Mouse (Mus musculus): ENCODE data around the gene Fgf18. TPM values are rescaled to one million over a fixed set of nuclear protein-coding genes. Genes with fewer than 3 reads are reported as not detected.
A peak's percentile ranks its signal among the peaks of the same experiment; 100 is the strongest.

The Fgf18 gene
- polyA plus RNA-seq, 1 experiment from 2014 or later, result 4.7 TPM

GRCm38 (mm10) chr11:33138686-33139085, 8.5 kb downstream of the Fgf18 start:
- no peak overlapping the region for H3K4me3 ChIP-seq (replicated peaks; ENCODE audit: low read depth, low read length)
- no peak overlapping the region for H3K27ac ChIP-seq (replicated peaks; ENCODE audit: low read depth, low read length)
- DNase-seq (no peak), ATAC-seq (ENCODE audit: low FRiP score, low TSS enrichment) (no peak)
- WGBS, result 95% methylated on average over 5 of the region's 5 CpGs
- H3K9me3 ChIP-seq (ENCODE audit: control insufficient read depth, low read length), result no peaks in the 10 kb centered on the region
- no peaks in the 10 kb centered on the region for H3K27me3 ChIP-seq (ENCODE audit: control insufficient read depth, insufficient read depth, low read length)
- no peaks in the 10 kb centered on the region for H3K36me3 ChIP-seq (ENCODE audit: control insufficient read depth, insufficient read depth, low read length)
- H3K9ac ChIP-seq (replicated peaks; ENCODE audit: low read length), result no peak overlapping the region
- H3K4me1 ChIP-seq (ENCODE audit: control insufficient read depth, insufficient read depth, low read length), result peaks cover 3% of the 10 kb centered on the region; the same call in 1 of the 2 replicates
- no peak overlapping the region for H3K4me2 ChIP-seq (ENCODE audit: low read length)

DNA sequence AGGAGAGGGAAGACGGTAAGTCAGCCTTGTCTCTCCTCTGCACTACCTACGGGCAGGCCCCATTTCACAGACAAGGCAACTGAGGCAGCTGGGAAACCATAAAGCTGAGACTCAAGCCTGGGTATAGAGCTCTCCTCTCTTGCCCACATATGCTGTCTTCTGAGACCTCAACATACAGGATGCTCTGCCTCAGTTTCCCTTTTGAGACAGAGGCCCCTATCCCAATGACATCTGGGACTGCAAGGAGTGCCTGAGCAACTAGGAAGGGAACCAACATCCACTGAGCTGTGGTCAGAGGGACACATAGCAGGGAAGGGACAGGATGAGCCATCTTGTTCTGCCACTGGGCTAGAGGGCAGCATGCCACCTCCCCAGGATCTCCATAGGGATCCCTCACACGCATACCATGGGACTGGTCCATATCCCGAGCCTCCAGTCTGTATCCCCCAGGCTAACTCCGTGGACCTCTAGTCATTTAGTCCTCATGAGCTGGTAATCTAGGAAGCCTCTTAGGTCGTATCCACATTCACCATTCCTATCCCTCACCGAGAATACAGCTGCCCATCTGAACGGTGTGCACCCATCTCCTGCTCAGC, 12.7 kb downstream of the Fgf18 start:
- Histone ChIP-seq H3K36me3 (ENCODE audit: control insufficient read depth, insufficient read depth, low read length) (no peaks in the 10 kb centered on the region), H3K9me3 (ENCODE audit: control insufficient read depth, low read length) (no peaks in the 10 kb centered on the region), H3K4me1 (ENCODE audit: control insufficient read depth, insufficient read depth, low read length) (no peaks in the 10 kb centered on the region), H3K4me3 (replicated peaks; ENCODE audit: low read depth, low read length) (no peak overlapping the region), H3K9ac (replicated peaks; ENCODE audit: low read length) (no peak overlapping the region), H3K27me3 (ENCODE audit: control insufficient read depth, insufficient read depth, low read length) (no peaks in the 10 kb centered on the region), H3K27ac (replicated peaks; ENCODE audit: low read depth, low read length) (no peak overlapping the region), H3K4me2 (ENCODE audit: low read length) (no peak overlapping the region)
- ATAC-seq (ENCODE audit: low FRiP score, low TSS enrichment) (no peak), DNase-seq (no peak)
- 88% methylated on average over 8 of the region's 8 CpGs for WGBS

- WGBS, result 67% methylated on average over 8 of the region's 8 CpGs
- Histone ChIP-seq H3K4me2 (ENCODE audit: low read length) (no peak overlapping the region), H3K9ac (replicated peaks; ENCODE audit: low read length) (no peak overlapping the region), H3K4me3 (replicated peaks; ENCODE audit: low read depth, low read length) (no peak overlapping the region), H3K27me3 (ENCODE audit: control insufficient read depth, insufficient read depth, low read length) (no peaks in the 10 kb centered on the region), H3K27ac (replicated peaks; ENCODE audit: low read depth, low read length) (no peak overlapping the region), H3K4me1 (ENCODE audit: control insufficient read depth, insufficient read depth, low read length) (no peaks in the 10 kb centered on the region), H3K36me3 (ENCODE audit: control insufficient read depth, insufficient read depth, low read length) (no peaks in the 10 kb centered on the region), H3K9me3 (ENCODE audit: control insufficient read depth, low read length) (no peaks in the 10 kb centered on the region)
- DNase-seq, result no peak
- no peak for ATAC-seq (ENCODE audit: low FRiP score, low TSS enrichment)
Measured at GRCm38 (mm10) chr11:33132619-33133338, 14.4 kb downstream of the Fgf18 start.

GRCm38 (mm10) chr11:33127058-33127457, 20.1 kb downstream of the Fgf18 start:
- Histone ChIP-seq H3K27ac (replicated peaks; ENCODE audit: low read depth, low read length) (no peak overlapping the region), H3K36me3 (ENCODE audit: control insufficient read depth, insufficient read depth, low read length) (no peaks in the 10 kb centered on the region), H3K4me1 (ENCODE audit: control insufficient read depth, insufficient read depth, low read length) (no peaks in the 10 kb centered on the region), H3K27me3 (ENCODE audit: control insufficient read depth, insufficient read depth, low read length) (no peaks in the 10 kb centered on the region), H3K4me2 (ENCODE audit: low read length) (no peak overlapping the region), H3K9ac (replicated peaks; ENCODE audit: low read length) (no peak overlapping the region), H3K4me3 (replicated peaks; ENCODE audit: low read depth, low read length) (no peak overlapping the region), H3K9me3 (ENCODE audit: control insufficient read depth, low read length) (no peaks in the 10 kb centered on the region)
- DNase-seq (no peak), ATAC-seq (ENCODE audit: low FRiP score, low TSS enrichment) (no peak)

- Histone ChIP-seq H3K4me2 (ENCODE audit: low read length) (peak overlapping the region; percentile 54), H3K9ac (replicated peaks; ENCODE audit: low read length) (peak overlapping the region; percentile 44), H3K27me3 (ENCODE audit: control insufficient read depth, insufficient read depth, low read length) (no peaks in the 10 kb centered on the region), H3K36me3 (ENCODE audit: control insufficient read depth, insufficient read depth, low read length) (no peaks in the 10 kb centered on the region), H3K4me3 (replicated peaks; ENCODE audit: low read depth, low read length) (peak overlapping the region; percentile 24), H3K9me3 (ENCODE audit: control insufficient read depth, low read length) (no peaks in the 10 kb centered on the region), H3K27ac (replicated peaks; ENCODE audit: low read depth, low read length) (no peak overlapping the region), H3K4me1 (ENCODE audit: control insufficient read depth, insufficient read depth, low read length) (no peaks in the 10 kb centered on the region)
- 3% methylated on average over 37 of the region's 37 CpGs for WGBS
- peak; percentile 31; the same call in 1 of the 2 replicates for ATAC-seq (ENCODE audit: low FRiP score, low TSS enrichment)
- DNase-seq, result peak; percentile 43
Measured at GRCm38 (mm10) chr11:33122575-33123268, 24.5 kb downstream of the Fgf18 start.

DNA sequence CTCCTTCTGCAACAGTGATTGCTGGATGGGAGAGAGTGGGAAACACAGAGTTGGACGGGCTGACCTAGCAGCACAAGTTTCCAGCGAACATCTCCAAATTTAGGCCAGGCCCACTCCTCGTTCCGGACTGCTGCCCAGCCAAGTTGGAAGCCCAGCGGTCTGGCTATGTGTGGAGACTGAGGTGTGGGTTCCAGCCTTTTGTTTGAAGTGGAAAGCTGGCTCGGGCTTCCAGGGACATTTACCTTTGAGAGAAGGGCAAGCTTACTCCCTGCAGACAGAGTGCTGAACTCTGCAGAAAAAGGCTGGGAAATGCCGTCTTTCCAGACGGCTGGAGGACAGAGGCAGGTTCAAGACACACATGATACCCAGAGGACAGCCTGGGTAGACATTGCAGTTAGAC, 27.6 kb downstream of the Fgf18 start:
- no peak overlapping the region for H3K4me3 ChIP-seq (replicated peaks; ENCODE audit: low read depth, low read length)
- H3K27ac ChIP-seq (replicated peaks; ENCODE audit: low read depth, low read length), result no peak overlapping the region
- DNase-seq (no peak), ATAC-seq (ENCODE audit: low FRiP score, low TSS enrichment) (no peak)
- H3K4me2 ChIP-seq (ENCODE audit: low read length), result no peak overlapping the region
- no peaks in the 10 kb centered on the region for H3K9me3 ChIP-seq (ENCODE audit: control insufficient read depth, low read length)
- no peaks in the 10 kb centered on the region for H3K36me3 ChIP-seq (ENCODE audit: control insufficient read depth, insufficient read depth, low read length)
- no peaks in the 10 kb centered on the region for H3K4me1 ChIP-seq (ENCODE audit: control insufficient read depth, insufficient read depth, low read length)
- H3K9ac ChIP-seq (replicated peaks; ENCODE audit: low read length), result no peak overlapping the region
- H3K27me3 ChIP-seq (ENCODE audit: control insufficient read depth, insufficient read depth, low read length), result no peaks in the 10 kb centered on the region
- 76% methylated on average over 8 of the region's 8 CpGs for WGBS

- Histone ChIP-seq H3K9me3 (ENCODE audit: control insufficient read depth, low read length) (no peaks in the 10 kb centered on the region), H3K36me3 (ENCODE audit: control insufficient read depth, insufficient read depth, low read length) (no peaks in the 10 kb centered on the region), H3K4me3 (replicated peaks; ENCODE audit: low read depth, low read length) (no peak overlapping the region), H3K4me1 (ENCODE audit: control insufficient read depth, insufficient read depth, low read length) (no peaks in the 10 kb centered on the region), H3K27ac (replicated peaks; ENCODE audit: low read depth, low read length) (no peak overlapping the region), H3K27me3 (ENCODE audit: control insufficient read depth, insufficient read depth, low read length) (no peaks in the 10 kb centered on the region), H3K4me2 (ENCODE audit: low read length) (no peak overlapping the region), H3K9ac (replicated peaks; ENCODE audit: low read length) (no peak overlapping the region)
- WGBS, result 90% methylated on average over 7 of the region's 7 CpGs
- ATAC-seq (ENCODE audit: low FRiP score, low TSS enrichment) (no peak), DNase-seq (no peak)
Measured at GRCm38 (mm10) chr11:33119116-33119515, 28.1 kb downstream of the Fgf18 start.

GRCm38 (mm10) chr11:33118480-33118879, 28.7 kb downstream of the Fgf18 start:
- 78% methylated on average over 6 of the region's 6 CpGs for WGBS
- Histone ChIP-seq H3K27me3 (ENCODE audit: control insufficient read depth, insufficient read depth, low read length) (no peaks in the 10 kb centered on the region), H3K27ac (replicated peaks; ENCODE audit: low read depth, low read length) (no peak overlapping the region), H3K4me1 (ENCODE audit: control insufficient read depth, insufficient read depth, low read length) (no peaks in the 10 kb centered on the region), H3K9me3 (ENCODE audit: control insufficient read depth, low read length) (no peaks in the 10 kb centered on the region), H3K9ac (replicated peaks; ENCODE audit: low read length) (no peak overlapping the region), H3K4me2 (ENCODE audit: low read length) (no peak overlapping the region), H3K4me3 (replicated peaks; ENCODE audit: low read depth, low read length) (no peak overlapping the region), H3K36me3 (ENCODE audit: control insufficient read depth, insufficient read depth, low read length) (no peaks in the 10 kb centered on the region)
- DNase-seq (no peak), ATAC-seq (ENCODE audit: low FRiP score, low TSS enrichment) (no peak)
